Comparison of ENCODE assay signal across 10 mouse cellular contexts in genomic region chr4:141976163-141976562, GRCm38 (mm10). TPM values are rescaled to one million over a fixed set of nuclear protein-coding genes. Genes with fewer than 3 reads are reported as not detected.
DNase-seq lines count a peak whose midpoint lies in the region; ATAC-seq and TF ChIP-seq lines count a peak whose summit lies in the region.
"Had no signal": no experiment of that assay in that cellular context is flagged by ENCODE, and none has a peak within 500 bp of the region (broad histone marks: within the 10 kb centered on the region; RNA-seq: fewer than 3 reads in every experiment).

No protein-coding gene starts in this region.

- WGBS in small intestine, adult 2 months, result 12% methylated on average over 4 of the region's 4 CpGs

- no peak for TF ChIP-seq EP300 in CH12.LX (IDR thresholded peaks at IDR 0.05; ENCODE audit: low read length)

- intact Hi-C loops in heart, postnatal 36 days (cut with DNase I), result no loop called here
- intact Hi-C loops in heart, postnatal 25 days (cut with DNase I), result no loop called here
- intact Hi-C loops in left cerebral cortex, postnatal 14 days (cut with DNase I), result no loop called here

- H3K27me3 ChIP-seq in CH12.LX (replicated peaks), result no peaks in the 10 kb centered on the region
- no peaks in the 10 kb centered on the region for H3K27me3 ChIP-seq in small intestine, adult 2 months (ENCODE audit: control insufficient read depth, insufficient read depth, low read length)

- no peaks in the 10 kb centered on the region for H3K36me3 ChIP-seq in CH12.LX (replicated peaks in 1 of 2; ENCODE audit: control insufficient read depth in 1 of 2, insufficient read depth in 1 of 2, low read length in 1 of 2)
- H3K36me3 ChIP-seq in small intestine, adult 2 months (ENCODE audit: control insufficient read depth, insufficient read depth, low read length), result no peaks in the 10 kb centered on the region
- H3K36me3 ChIP-seq: limb, embryonic 12.5 days had no signal

- dilution Hi-C loops in CH12.LX (cut with MboI; ENCODE audit: extremely low pct_ligation_motif_present, extremely low pct_unique_long_range_greater_than_20kb, low sequenced_read_pairs), result no loop called here

- in situ Hi-C loops in CH12.LX (cut with MboI; ENCODE audit: low pct_ligation_motif_present, low pct_unique_long_range_greater_than_20kb, low sequenced_read_pairs), result no loop called here

- H3K9ac ChIP-seq in CH12.LX (ENCODE audit: insufficient read depth, low read depth), result no peak overlapping the region
- H3K9ac ChIP-seq: limb, embryonic 12.5 days had no signal

- DNase-seq in heart, postnatal 36 days, result peak; percentile 20 to 41
- no peak for DNase-seq in heart, postnatal 25 days (ENCODE audit: low spot score)
- DNase-seq in 3T3-L1 (ENCODE audit: low read depth, low spot score) (peak; percentile 66), CH12.LX (ENCODE audit: extremely low read depth) (peak; percentile 63)
- DNase-seq in embryo, embryonic 9.5 days (ENCODE audit: extremely low spot score), result peak; percentile 43
- DNase-seq in left cerebral cortex, postnatal 14 days (ENCODE audit: low spot score in 2 of 2), result peak; percentile 53 to 63

- H3K4me2 ChIP-seq in CH12.LX (ENCODE audit: insufficient read depth, low read depth, poor library complexity, severe bottlenecking), result no peak overlapping the region
- H3K4me2 ChIP-seq: limb, embryonic 12.5 days had no signal

- no peak overlapping the region for H3K27ac ChIP-seq in CH12.LX (ENCODE audit: insufficient read depth, low read depth)
- no peak overlapping the region for H3K27ac ChIP-seq in small intestine, adult 2 months (ENCODE audit: insufficient read depth, low read depth, low read length)
- H3K27ac ChIP-seq: limb, embryonic 12.5 days had no signal

- TF ChIP-seq CTCF in CH12.LX (conservative IDR thresholded peaks at IDR 0.05 in 1 of 2, IDR thresholded peaks at IDR 0.05 in 1 of 2; ENCODE audit: low read depth in 2 of 2, low read length in 2 of 2), result peak; percentile 38 to 78
- TF ChIP-seq CTCF in small intestine, adult 2 months (IDR thresholded peaks at IDR 0.05; ENCODE audit: extremely low read depth, insufficient read length, insufficient replicate concordance, low read depth, low read length), result peak; percentile 75; the same call in 1 of the 2 replicates

- H3K79me2 ChIP-seq in CH12.LX (replicated peaks; ENCODE audit: control insufficient read depth, extremely low read depth, insufficient read depth, poor library complexity, severe bottlenecking), result no peaks in the 10 kb centered on the region

- no peak for TF ChIP-seq POLR2A in CH12.LX (IDR thresholded peaks at IDR 0.05; ENCODE audit: low read depth, low read length)
- TF ChIP-seq POLR2A in small intestine, adult 2 months (IDR thresholded peaks at IDR 0.05; ENCODE audit: low read depth, low read length), result no peak

- no peak overlapping the region for H3K4me3 ChIP-seq in CH12.LX (replicated peaks in 1 of 3; ENCODE audit: low read depth in 2 of 3, low read length in 2 of 3, poor library complexity in 1 of 3)
- no peak overlapping the region for H3K4me3 ChIP-seq in small intestine, adult 2 months (ENCODE audit: low read depth, low read length)
- H3K4me3 ChIP-seq: erythroblast, embryonic 14.5 days; limb, embryonic 12.5 days had no signal

- H3K4me1 ChIP-seq in CH12.LX (ENCODE audit: control insufficient read depth in 1 of 2, insufficient read depth in 2 of 2), result no peaks in the 10 kb centered on the region
- peaks cover 10% of the 10 kb centered on the region for H3K4me1 ChIP-seq in small intestine, adult 2 months (ENCODE audit: control insufficient read depth, insufficient read depth, insufficient read length, low read length)
- H3K4me1 ChIP-seq: limb, embryonic 12.5 days had no signal

- peak; percentile 76 for TF ChIP-seq RAD21 in CH12.LX (IDR thresholded peaks at IDR 0.05; ENCODE audit: low read depth, low read length)

- H3K9me3 ChIP-seq in CH12.LX (replicated peaks; ENCODE audit: low read length), result peaks cover 17% of the 10 kb centered on the region

- ATAC-seq in erythroblast, adult 5-6 weeks (replicated peaks; ENCODE audit: low FRiP score, poor library complexity, severe bottlenecking), result no peak

TF ChIP-seq in CH12.LX, 34 proteins besides CTCF, POLR2A, EP300 and RAD21:
- no peak for TF ChIP-seq KAT2A (IDR thresholded peaks at IDR 0.05; ENCODE audit: insufficient replicate concordance, low read length)
- TF ChIP-seq PAX5 (IDR thresholded peaks at IDR 0.05; ENCODE audit: low read length), result no peak
- TF ChIP-seq MAFK (IDR thresholded peaks at IDR 0.05; ENCODE audit: insufficient replicate concordance, low read length), result peak; percentile 91
- TF ChIP-seq ZMIZ1 (IDR thresholded peaks at IDR 0.05; ENCODE audit: low read depth, low read length), result no peak
- peak; percentile 72 for TF ChIP-seq SMC3 (IDR thresholded peaks at IDR 0.05; ENCODE audit: low read depth, low read length)

RNA-seq across cellular contexts. Expression of gene Fhad1, which starts 38.7 kb away (rescaled TPM):
- total RNA-seq in heart, postnatal 36 days (2021), result not detected
- total RNA-seq in heart, postnatal 25 days (2021), result under 1 TPM; 0.05 to 0.31 TPM
- 3.8 and 4.8 TPM in 2 replicates for total RNA-seq in CH12.LX (2012; rRNA removed)
- 5.3 and 5.5 TPM in 2 replicates for total RNA-seq in CH12.LX (2014; rRNA removed)
- polyA plus RNA-seq in CH12.LX (2012; ENCODE audit: insufficient read length, low read depth), result 8.6 and 10.1 TPM in 2 replicates
- total RNA-seq in left cerebral cortex, postnatal 14 days (2021), result 1 to 10 TPM; 2.7 to 2.9 TPM
- 0.03 and 0.05 TPM in 2 replicates for polyA plus RNA-seq in small intestine, adult 2 months (2012; rRNA removed)
- not detected in 2 replicates for total RNA-seq in erythroblast, adult 5-6 weeks (2015; ENCODE audit: low replicate concordance)
- total RNA-seq in erythroblast, adult 5-6 weeks (2017; ENCODE audit: low replicate concordance), result 0.17 TPM in 1 of 2 replicates, not detected in the other
- polyA plus RNA-seq: erythroblast, embryonic 14.5 days had no signal
